Mouse (Mus musculus) liver, embryonic 15.5 days (tissue): ENCODE results near the gene Eppin. TPM values are rescaled to one million over a fixed set of nuclear protein-coding genes. Genes with fewer than 3 reads are reported as not detected.

Source experiments
- ATAC-seq: fragments of 200-750 bp; cut with Nextera tagmentation; 2 replicates; pipeline ENCODE4 v1.8.0; 2017; ENCODE audit warnings: moderate number of reproducible peaks, mild to moderate bottlenecking, moderate library complexity; ENCODE audit not compliant: insufficient read depth
- H3K27ac ChIP-seq: fragments of 300-500 bp; sonication (generic); replicated peaks from 2 replicates; pipeline ENCODE4 v1.5.1; 2015; ENCODE audit warnings: mild to moderate bottlenecking, inconsistent platforms
- H3K27me3 ChIP-seq: fragments of 300-500 bp; sonication (generic); 2 replicates; pipeline ENCODE4 v1.6.1; 2015; ENCODE audit warnings: mild to moderate bottlenecking, inconsistent platforms
- H3K36me3 ChIP-seq: fragments of 300-500 bp; sonication (generic); replicated peaks from 2 replicates; pipeline ENCODE4 v1.6.1; 2015; ENCODE audit warnings: moderate library complexity, mild to moderate bottlenecking, inconsistent platforms
- H3K4me1 ChIP-seq: fragments of 300-500 bp; sonication (generic); replicated peaks from 2 replicates; pipeline ENCODE4 v1.6.1; 2015; ENCODE audit warnings: inconsistent platforms
- H3K4me2 ChIP-seq: fragments of 300-500 bp; sonication (generic); 2 replicates; pipeline ENCODE4 v1.6.1; 2015; ENCODE audit warnings: moderate library complexity, mild to moderate bottlenecking, inconsistent platforms
- H3K4me3 ChIP-seq: fragments of 300-500 bp; sonication (generic); replicated peaks from 2 replicates; pipeline ENCODE4 v1.5.1; 2015; ENCODE audit warnings: mild to moderate bottlenecking, inconsistent platforms
- H3K9ac ChIP-seq: fragments of 300-500 bp; sonication (generic); 2 replicates; pipeline ENCODE4 v1.6.1; 2015; ENCODE audit warnings: moderate library complexity, mild to moderate bottlenecking, inconsistent platforms
- H3K9me3 ChIP-seq: fragments of 300-500 bp; sonication (generic); replicated peaks from 2 replicates; pipeline ENCODE4 v1.6.1; 2016; ENCODE audit warnings: inconsistent platforms
- WGBS: fragments of 180-500 bp; shearing (Covaris S2); methylation state at CpG from one replicate; pipeline ENCODE4 v1.1.7; 2015; ENCODE audit warnings: mixed read lengths; ENCODE audit not compliant: insufficient replicate concordance; 5-methylcytosine and 5-hydroxymethylcytosine counted together
- polyA plus RNA-seq: library from polyadenylated mRNA; unstranded; fragments of >200 nt; fragmentation: Nextera tagmentation; extraction: Ambion mirVana; gene quantifications from 2 replicates; pipeline ENCODE4 v1.2.1, GENCODE M21; 2015

Eppin gene
- polyA plus RNA-seq, 1 experiment from 2014 or later, result not detected

DNA sequence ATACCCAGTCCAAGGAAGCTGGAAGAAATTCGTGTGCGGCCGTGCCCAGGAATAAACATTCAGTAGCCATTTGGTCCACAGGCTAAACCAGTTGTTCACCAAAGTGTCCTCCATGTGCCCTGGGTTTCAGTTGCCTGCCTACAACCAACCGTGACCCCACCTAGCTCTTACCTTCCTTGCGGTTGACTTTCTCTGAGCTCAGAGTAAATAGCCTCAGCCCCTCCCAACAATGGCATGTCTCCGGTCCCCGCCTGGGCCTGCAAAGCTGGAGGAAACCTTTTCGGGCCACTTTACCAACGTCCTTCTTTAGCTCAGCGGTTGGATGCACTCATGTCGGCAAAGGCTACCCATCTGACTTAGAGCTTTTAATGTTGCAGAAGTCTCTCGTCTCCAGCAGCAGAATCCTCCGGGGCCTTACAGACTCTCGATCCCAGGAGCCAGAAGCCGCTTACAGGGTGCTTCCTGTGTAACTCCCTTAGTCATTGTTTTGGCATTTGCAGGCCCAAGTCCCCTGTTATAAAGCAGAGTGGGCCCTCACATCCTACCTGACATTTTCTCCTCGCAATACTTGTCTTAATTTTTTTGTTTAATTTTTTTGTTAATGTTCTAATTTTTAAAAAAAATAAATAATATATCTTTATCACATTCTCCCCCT, 34.3 kb downstream of the Eppin start:
- Histone ChIP-seq H3K4me2 (no peak overlapping the region), H3K9ac (no peak overlapping the region), H3K4me3 (no peak overlapping the region), H3K27ac (no peak overlapping the region), H3K4me1 (no peaks in the 10 kb centered on the region), H3K36me3 (no peaks in the 10 kb centered on the region), H3K9me3 (no peaks in the 10 kb centered on the region), H3K27me3 (peaks cover 32% of the 10 kb centered on the region)
- ATAC-seq, result no peak
- WGBS, result 17% methylated on average over 16 of the region's 16 CpGs

- no peaks in the 10 kb centered on the region for H3K4me1 ChIP-seq
- WGBS, result 70% methylated on average over 8 of the region's 8 CpGs
- no peak overlapping the region for H3K27ac ChIP-seq
- no peak overlapping the region for H3K4me3 ChIP-seq
- ATAC-seq, result no peak
- H3K36me3 ChIP-seq, result no peaks in the 10 kb centered on the region
- H3K9me3 ChIP-seq, result no peaks in the 10 kb centered on the region
- H3K9ac ChIP-seq, result no peak overlapping the region
- no peak overlapping the region for H3K4me2 ChIP-seq
- peaks cover 25% of the 10 kb centered on the region for H3K27me3 ChIP-seq
Measured at GRCm38 (mm10) chr2:164558426-164558825, 35.0 kb downstream of the Eppin start.

- no peak for ATAC-seq
- Histone ChIP-seq H3K27ac (no peak overlapping the region), H3K36me3 (no peaks in the 10 kb centered on the region), H3K9ac (no peak overlapping the region), H3K9me3 (no peaks in the 10 kb centered on the region), H3K27me3 (peaks cover 12% of the 10 kb centered on the region), H3K4me1 (no peaks in the 10 kb centered on the region), H3K4me2 (no peak overlapping the region), H3K4me3 (no peak overlapping the region)
- 68% methylated on average over 9 of the region's 9 CpGs for WGBS
Measured at GRCm38 (mm10) chr2:164551502-164551901, 41.9 kb downstream of the Eppin start.

DNA sequence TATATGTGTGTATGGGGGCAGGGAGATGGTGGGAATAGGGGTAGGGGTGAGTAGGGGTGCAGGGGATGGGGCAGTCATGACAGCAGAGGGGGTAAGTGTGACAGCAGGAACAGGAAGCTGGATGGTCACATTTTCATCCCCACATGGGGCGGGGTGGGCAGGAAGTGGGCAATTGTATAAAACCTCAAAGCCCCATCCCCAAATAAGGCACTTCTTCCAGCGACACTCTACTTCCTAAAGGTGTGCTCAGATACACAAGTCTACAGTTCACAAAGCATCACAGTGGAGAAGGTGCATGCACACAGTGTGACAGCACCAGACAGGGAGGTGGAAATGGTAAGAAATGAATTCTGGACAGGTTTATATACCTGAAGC, 42.5 kb downstream of the Eppin start:
- Histone ChIP-seq H3K9me3 (no peaks in the 10 kb centered on the region), H3K9ac (no peak overlapping the region), H3K27me3 (peaks cover 12% of the 10 kb centered on the region), H3K4me1 (no peaks in the 10 kb centered on the region), H3K36me3 (no peaks in the 10 kb centered on the region), H3K4me3 (no peak overlapping the region), H3K27ac (no peak overlapping the region), H3K4me2 (no peak overlapping the region)
- 25% methylated on average over 2 of the region's 2 CpGs for WGBS
- ATAC-seq, result no peak

DNA sequence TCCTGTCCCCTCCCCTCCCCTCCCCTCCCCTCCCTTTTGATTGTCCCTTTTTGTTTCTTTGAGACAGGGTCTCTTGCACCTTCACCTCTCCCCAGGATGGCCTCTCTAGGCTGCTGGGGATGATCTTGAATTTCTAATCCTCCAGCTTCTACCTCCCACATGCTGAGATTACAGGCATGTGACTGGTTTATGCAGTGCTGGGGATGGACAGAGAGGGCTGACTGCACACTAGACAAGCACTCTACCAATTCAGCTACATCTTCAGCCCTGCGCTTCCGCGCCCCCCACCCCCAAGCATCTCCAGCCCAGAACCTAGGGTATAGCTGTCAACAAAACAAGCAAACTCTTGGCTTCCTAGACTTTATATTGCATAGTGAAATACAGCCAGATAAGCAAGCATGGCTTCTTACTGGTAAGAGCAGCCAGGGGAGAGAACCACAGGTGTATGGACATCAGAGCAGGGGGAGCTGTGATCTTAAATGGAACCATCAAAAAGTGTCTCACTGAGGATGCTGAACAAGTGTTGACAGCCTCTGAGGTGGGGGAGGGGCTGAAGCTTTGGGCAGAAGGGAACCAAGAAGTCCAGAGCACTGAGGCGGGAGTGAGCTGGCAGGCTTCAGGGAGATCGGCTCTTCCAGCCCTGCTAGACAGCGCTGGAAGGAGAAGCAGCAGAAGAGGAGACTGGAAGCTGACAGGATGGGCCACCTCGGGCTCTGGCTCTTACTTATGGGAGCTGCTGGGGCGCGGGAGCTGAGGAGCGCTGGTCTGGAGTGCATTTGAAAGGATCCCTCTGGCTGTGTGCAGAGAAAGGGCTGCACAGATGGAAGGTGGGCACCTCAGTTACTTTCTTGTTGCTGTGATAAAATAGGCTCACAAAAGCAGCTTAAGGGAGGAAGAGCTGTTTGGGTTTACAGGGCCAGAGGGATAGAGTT, 43.2 kb downstream of the Eppin start:
- Histone ChIP-seq H3K27me3 (peaks cover 12% of the 10 kb centered on the region), H3K4me3 (no peak overlapping the region), H3K9ac (no peak overlapping the region), H3K4me1 (no peaks in the 10 kb centered on the region), H3K36me3 (no peaks in the 10 kb centered on the region), H3K9me3 (no peaks in the 10 kb centered on the region), H3K4me2 (no peak overlapping the region), H3K27ac (no peak overlapping the region)
- ATAC-seq, result no peak
- 25% methylated on average over 10 of the region's 10 CpGs for WGBS

GRCm38 (mm10) chr2:164549338-164549737, 44.1 kb downstream of the Eppin start:
- H3K27ac ChIP-seq, result no peak overlapping the region
- no peak for ATAC-seq
- H3K36me3 ChIP-seq, result no peaks in the 10 kb centered on the region
- no peaks in the 10 kb centered on the region for H3K4me1 ChIP-seq
- no peak overlapping the region for H3K4me2 ChIP-seq
- H3K9ac ChIP-seq, result no peak overlapping the region
- peaks cover 12% of the 10 kb centered on the region for H3K27me3 ChIP-seq
- 31% methylated on average over 4 of the region's 4 CpGs for WGBS
- H3K4me3 ChIP-seq, result no peak overlapping the region
- no peaks in the 10 kb centered on the region for H3K9me3 ChIP-seq

- no peak overlapping the region for H3K9ac ChIP-seq
- 16% methylated on average over 5 of the region's 5 CpGs for WGBS
- no peak for ATAC-seq
Measured at GRCm38 (mm10) chr2:164544454-164545097, 48.8 kb downstream of the Eppin start.

DNA sequence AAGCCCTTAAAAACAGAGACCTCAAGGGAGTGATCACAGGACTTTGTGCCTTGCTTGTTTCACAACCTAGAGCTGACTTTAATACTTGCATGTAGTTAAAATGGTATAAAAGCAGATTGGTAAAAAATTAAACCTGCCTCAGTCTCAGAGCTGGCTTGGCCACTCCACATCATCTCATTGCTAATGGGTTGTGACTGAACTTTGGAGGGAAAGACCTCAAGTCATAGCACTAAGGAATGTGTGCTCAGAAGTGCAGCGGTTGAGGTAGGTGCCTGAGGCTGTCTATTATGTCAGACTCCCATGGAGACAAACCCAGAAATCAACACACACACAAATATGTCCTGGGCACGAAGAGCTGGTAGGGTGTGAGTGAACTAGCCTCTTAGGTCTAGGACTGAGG, 49.6 kb downstream of the Eppin start:
- no peak overlapping the region for H3K9ac ChIP-seq
- WGBS, result 51% methylated on average over 2 of the region's 2 CpGs
- no peaks in the 10 kb centered on the region for H3K9me3 ChIP-seq
- H3K4me1 ChIP-seq, result no peaks in the 10 kb centered on the region
- H3K27me3 ChIP-seq, result 0 out of 2 replicates have a peak, but pooled peaks cover 12% of the 10 kb centered on the region
- no peaks in the 10 kb centered on the region for H3K36me3 ChIP-seq
- H3K27ac ChIP-seq, result no peak overlapping the region
- no peak for ATAC-seq
- H3K4me2 ChIP-seq, result no peak overlapping the region
- no peak overlapping the region for H3K4me3 ChIP-seq

More at GRCm38 (mm10) chr2:164544454-164545097, 48.8 kb downstream of the Eppin start:
- H3K4me2 ChIP-seq, result no peak overlapping the region
- H3K4me1 ChIP-seq, result no peaks in the 10 kb centered on the region
- no peak overlapping the region for H3K4me3 ChIP-seq
- H3K36me3 ChIP-seq, result no peaks in the 10 kb centered on the region
- no peaks in the 10 kb centered on the region for H3K9me3 ChIP-seq
- no peak overlapping the region for H3K27ac ChIP-seq
- H3K27me3 ChIP-seq, result 0 out of 2 replicates have a peak, but pooled peaks cover 12% of the 10 kb centered on the region

DNA sequence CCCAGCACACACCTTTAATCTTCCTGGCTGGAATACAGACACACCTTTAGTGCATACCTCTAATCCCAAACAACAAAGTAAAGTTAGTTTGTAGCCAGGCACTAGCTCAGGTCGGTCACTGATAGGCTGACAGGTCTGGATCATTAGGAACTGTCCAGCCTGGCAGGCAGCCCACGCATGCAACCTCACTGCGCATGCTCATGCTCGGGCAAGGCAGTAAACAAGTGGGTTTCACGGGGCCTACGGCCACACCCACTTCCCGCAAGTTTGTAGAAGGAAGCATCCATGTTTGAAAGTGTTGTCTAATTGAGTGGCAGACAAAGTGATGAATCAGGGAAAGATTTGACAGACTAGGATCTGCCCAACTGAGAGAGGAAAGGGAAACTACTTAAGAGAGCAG, 50.8 kb downstream of the Eppin start:
- no peak overlapping the region for H3K4me3 ChIP-seq
- no peaks in the 10 kb centered on the region for H3K36me3 ChIP-seq
- H3K27ac ChIP-seq, result no peak overlapping the region
- no peaks in the 10 kb centered on the region for H3K9me3 ChIP-seq
- no peak overlapping the region for H3K9ac ChIP-seq
- WGBS, result 65% methylated on average over 7 of the region's 7 CpGs
- no peak for ATAC-seq
- peaks cover 12% of the 10 kb centered on the region; the same call in 1 of the 2 replicates for H3K27me3 ChIP-seq
- no peaks in the 10 kb centered on the region for H3K4me1 ChIP-seq
- no peak overlapping the region for H3K4me2 ChIP-seq

DNA sequence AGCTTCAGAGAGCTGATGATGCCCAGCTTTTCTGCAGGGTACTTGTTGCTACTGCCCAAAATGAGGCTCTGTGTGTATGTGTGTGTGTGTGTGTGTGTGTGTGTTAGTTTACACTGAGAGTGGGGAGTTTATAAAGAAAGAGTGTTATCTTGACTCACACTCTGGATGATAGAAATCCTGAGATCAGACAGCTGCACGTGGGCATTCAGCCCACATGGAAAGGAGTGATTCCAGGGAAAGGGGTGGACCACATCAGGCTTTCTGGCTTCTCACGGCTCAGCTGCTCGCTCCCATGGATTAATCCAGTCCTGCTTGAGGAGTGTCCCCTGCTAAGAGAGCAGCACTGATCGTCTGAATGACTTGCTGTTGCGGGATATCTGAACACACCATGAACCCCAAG, 51.3 kb downstream of the Eppin start:
- 56% methylated on average over 5 of the region's 5 CpGs for WGBS
- ATAC-seq, result no peak
- no peak overlapping the region for H3K4me2 ChIP-seq

More for the DNA sequence above, 51.3 kb downstream of the Eppin start:
- no peak overlapping the region for H3K4me3 ChIP-seq
- no peak overlapping the region for H3K27ac ChIP-seq
- no peak overlapping the region for H3K9ac ChIP-seq
- H3K9me3 ChIP-seq, result no peaks in the 10 kb centered on the region
- H3K36me3 ChIP-seq, result no peaks in the 10 kb centered on the region
- H3K4me1 ChIP-seq, result no peaks in the 10 kb centered on the region
- peaks cover 8% of the 10 kb centered on the region; the same call in 1 of the 2 replicates for H3K27me3 ChIP-seq
